Mouse (Mus musculus) myocyte (in vitro differentiated cells): Measurements from ENCODE around the gene Gpr19.

Experiments
- MAX ChIP-seq: IDR thresholded peaks from one replicate; pipeline ENCODE4 v1.6.1; 2011; ENCODE audit warnings: low read depth, mild to moderate bottlenecking, control low read depth
- POLR2A ChIP-seq: IDR thresholded peaks from one replicate; pipeline ENCODE4 v1.6.1; 2011; ENCODE audit warnings: low read depth, mild to moderate bottlenecking, control low read depth, moderate library complexity; ENCODE audit not compliant: insufficient read length

GRCm38 (mm10) chr6:134898095-134898965 lies at the start of gene Gpr19:
- peak; percentile 95 for TF ChIP-seq POLR2A
- no peak for TF ChIP-seq MAX
